In genomic region chr5:67752629-67753028, GRCm38 (mm10) we compare ENCODE assay signal across 12 mouse cellular contexts.
DNase-seq lines count a peak whose midpoint lies in the region; ATAC-seq and TF ChIP-seq lines count a peak whose summit lies in the region.
"Had no signal": no experiment of that assay in that cellular context is flagged by ENCODE, and none has a peak within 500 bp of the region (broad histone marks: within the 10 kb centered on the region; RNA-seq: fewer than 3 reads in every experiment).

No protein-coding gene starts in this region.

- H3K4me3 ChIP-seq in cortical plate, adult 2 months (ENCODE audit: insufficient read depth, low read length), result no peak overlapping the region
- H3K4me3 ChIP-seq in forebrain, embryonic 16.5 days (replicated peaks; ENCODE audit: low read length), result no peak overlapping the region
- no peak overlapping the region for H3K4me3 ChIP-seq in midbrain, embryonic 12.5 days
- H3K4me3 ChIP-seq: heart, embryonic 13.5 days; limb, embryonic 10.5 days; liver, embryonic 15.5 days had no signal

- H3K27ac ChIP-seq in cortical plate, adult 2 months (ENCODE audit: insufficient read depth, low read length), result peak overlapping the region; percentile 88
- 0 out of 2 replicates have a peak overlapping the region, but pooled peaks have one; percentile 51 for H3K27ac ChIP-seq in forebrain, embryonic 16.5 days (ENCODE audit: low read length)
- peak overlapping the region; percentile 68 for H3K27ac ChIP-seq in midbrain, embryonic 12.5 days (replicated peaks)
- H3K27ac ChIP-seq: heart, embryonic 13.5 days; limb, embryonic 10.5 days; liver, embryonic 15.5 days had no signal

- H3K9me3 ChIP-seq in forebrain, embryonic 16.5 days (ENCODE audit: control insufficient read depth, low read length), result no peaks in the 10 kb centered on the region; the same call in 1 of the 2 replicates
- H3K9me3 ChIP-seq in midbrain, embryonic 12.5 days, result no peaks in the 10 kb centered on the region
- H3K9me3 ChIP-seq: heart, embryonic 13.5 days; limb, embryonic 10.5 days; liver, embryonic 15.5 days had no signal

- no peak for TF ChIP-seq CTCF in brain, embryonic 14.5 days (IDR thresholded peaks at IDR 0.05; ENCODE audit: borderline replicate concordance, extremely low read depth, insufficient read depth, insufficient read length)
- TF ChIP-seq CTCF in cortical plate, adult 2 months (IDR thresholded peaks at IDR 0.05; ENCODE audit: extremely low read depth, insufficient read depth, low read length), result no peak

- 5% methylated on average over 10 of the region's 10 CpGs for WGBS in forebrain, embryonic 16.5 days
- WGBS in midbrain, embryonic 12.5 days, result 13% methylated on average over 10 of the region's 10 CpGs

- peaks cover 4% of the 10 kb centered on the region for H3K4me1 ChIP-seq in cortical plate, adult 2 months (ENCODE audit: control insufficient read depth, insufficient read depth, low read length)
- peaks cover 16% of the 10 kb centered on the region for H3K4me1 ChIP-seq in forebrain, embryonic 16.5 days (replicated peaks; ENCODE audit: control insufficient read depth, insufficient read depth, low read length)
- H3K4me1 ChIP-seq in midbrain, embryonic 12.5 days, result peaks cover 23% of the 10 kb centered on the region
- H3K4me1 ChIP-seq: heart, embryonic 13.5 days; limb, embryonic 10.5 days; liver, embryonic 15.5 days had no signal

- peaks cover 3% of the 10 kb centered on the region for H3K36me3 ChIP-seq in forebrain, embryonic 16.5 days (ENCODE audit: control insufficient read depth, insufficient read depth)
- peaks cover 11% of the 10 kb centered on the region for H3K36me3 ChIP-seq in midbrain, embryonic 12.5 days
- H3K36me3 ChIP-seq: limb, embryonic 10.5 days had no signal

- DNase-seq in brain, embryonic 14.5 days (ENCODE audit: low read depth), result peak; percentile 78
- no peak for DNase-seq in adipocyte (ENCODE audit: low spot score)
- DNase-seq in natural killer cell, adult 2 months (ENCODE audit: low spot score in 2 of 2), result no peak
- no peak for DNase-seq in adrenal gland, adult (ENCODE audit: inconsistent age in 2 of 2, low spot score in 1 of 2)
- DNase-seq: gastrocnemius, postnatal 14 days had no signal

- 0 out of 2 replicates have a peak overlapping the region, but pooled peaks have one; percentile 3 for H3K9ac ChIP-seq in forebrain, embryonic 16.5 days (replicated peaks; ENCODE audit: low read depth, low read length)
- no peak overlapping the region; the same call in 1 of the 2 replicates for H3K9ac ChIP-seq in midbrain, embryonic 12.5 days (replicated peaks)
- H3K9ac ChIP-seq: heart, embryonic 13.5 days; liver, embryonic 15.5 days had no signal

- ATAC-seq in forebrain, embryonic 16.5 days, result peak; percentile 74
- ATAC-seq in midbrain, embryonic 12.5 days (ENCODE audit: low FRiP score, low read depth), result peak; percentile 73
- ATAC-seq: inflammation-experienced regulatory T-cells, adult 6 months had no signal

- H3K4me2 ChIP-seq in forebrain, embryonic 16.5 days (ENCODE audit: low read length), result no peak overlapping the region; the same call in 1 of the 2 replicates
- H3K4me2 ChIP-seq in midbrain, embryonic 12.5 days (replicated peaks), result peak overlapping the region; percentile 37
- H3K4me2 ChIP-seq: heart, embryonic 13.5 days; liver, embryonic 15.5 days had no signal

- no peaks in the 10 kb centered on the region for H3K27me3 ChIP-seq in forebrain, embryonic 16.5 days (replicated peaks; ENCODE audit: control insufficient read depth, insufficient read depth, low read length)
- no peaks in the 10 kb centered on the region for H3K27me3 ChIP-seq in midbrain, embryonic 12.5 days
- H3K27me3 ChIP-seq: heart, embryonic 13.5 days; liver, embryonic 15.5 days had no signal

- TF ChIP-seq POLR2A in brain, embryonic 14.5 days (IDR thresholded peaks at IDR 0.05; ENCODE audit: borderline replicate concordance, extremely low read depth, insufficient read depth, insufficient read length, poor library complexity, severe bottlenecking), result no peak
- TF ChIP-seq POLR2A in cortical plate, adult 2 months (IDR thresholded peaks at IDR 0.05; ENCODE audit: extremely low read depth, insufficient read depth, low read length), result no peak
